Mouse (Mus musculus): Measurements from ENCODE around the gene Phf5a.

The Phf5a gene

GRCm38 (mm10) chr15:81818404-81818803 is 53.3 kb downstream of the Phf5a start:
- no peak for DNase-seq

- no peak for DNase-seq
These were observed 56.9 kb downstream of the Phf5a start for GRCm38 (mm10) chr15:81814716-81815370.

Data from embryo, embryonic 11 days (tissue).